ENCODE assay signal across 26 mouse cellular contexts in the genomic region with DNA sequence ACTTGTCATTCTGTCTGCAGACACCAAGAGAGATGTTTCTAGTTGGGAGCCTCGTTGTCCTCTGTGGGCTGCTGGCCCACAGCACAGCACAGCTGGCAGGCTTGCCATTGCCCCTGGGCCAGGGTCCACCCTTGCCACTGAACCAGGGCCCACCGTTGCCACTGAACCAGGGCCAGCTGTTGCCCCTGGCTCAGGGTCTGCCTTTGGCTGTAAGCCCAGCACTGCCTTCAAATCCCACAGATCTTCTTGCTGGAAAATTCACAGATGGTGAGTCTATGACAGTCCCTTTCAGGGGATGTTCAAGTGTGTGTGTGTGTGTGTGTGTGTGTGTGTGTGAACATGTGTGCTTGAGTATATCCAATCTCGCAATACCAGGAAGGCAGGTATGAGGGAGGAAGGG. TPM values are rescaled to one million over a fixed set of nuclear protein-coding genes. Genes with fewer than 3 reads are reported as not detected.
A peak's percentile ranks its signal among the peaks of the same experiment; 100 is the strongest.
DNase-seq lines count a peak whose midpoint lies in the region; ATAC-seq and TF ChIP-seq lines count a peak whose summit lies in the region.
"Had no signal": no experiment of that assay in that cellular context is flagged by ENCODE, and none has a peak within 500 bp of the region (broad histone marks: within the 10 kb centered on the region; RNA-seq: fewer than 3 reads in every experiment).

No protein-coding gene starts in this region.

- H3K4me2 ChIP-seq in midbrain, postnatal 0 days (ENCODE audit: low read depth, low read length, poor library complexity, severe bottlenecking) = no peak overlapping the region
- H3K4me2 ChIP-seq in midbrain, embryonic 13.5 days (replicated peaks) = no peak overlapping the region
- H3K4me2 ChIP-seq: embryonic facial prominence, embryonic 13.5 days; limb, embryonic 13.5 days; neural tube, embryonic 12.5 days; stomach, embryonic 15.5 days had no signal

- no peaks in the 10 kb centered on the region for H3K27me3 ChIP-seq in midbrain, postnatal 0 days (ENCODE audit: insufficient read depth, low read length)
- H3K27me3 ChIP-seq in midbrain, embryonic 13.5 days = no peaks in the 10 kb centered on the region
- H3K27me3 ChIP-seq: embryonic facial prominence, embryonic 13.5 days; limb, embryonic 13.5 days; neural tube, embryonic 12.5 days; stomach, embryonic 15.5 days had no signal

- H3K27ac ChIP-seq in layer of hippocampus, adult 2 months = no peak overlapping the region
- H3K27ac ChIP-seq in midbrain, postnatal 0 days (ENCODE audit: low read depth, low read length) = no peak overlapping the region
- no peak overlapping the region for H3K27ac ChIP-seq in midbrain, embryonic 13.5 days
- H3K27ac ChIP-seq: embryonic facial prominence, embryonic 13.5 days; kidney, postnatal 0 days; limb, embryonic 13.5 days; neural tube, embryonic 12.5 days; stomach, embryonic 15.5 days had no signal

- no peaks in the 10 kb centered on the region for H3K4me1 ChIP-seq in midbrain, postnatal 0 days (ENCODE audit: insufficient read depth, low read length)
- no peaks in the 10 kb centered on the region for H3K4me1 ChIP-seq in midbrain, embryonic 13.5 days (replicated peaks)
- H3K4me1 ChIP-seq: embryonic facial prominence, embryonic 13.5 days; limb, embryonic 13.5 days; megakaryocyte, embryonic 14.5 days; neural tube, embryonic 12.5 days; stomach, embryonic 15.5 days had no signal

- no peak overlapping the region for H3K9ac ChIP-seq in midbrain, postnatal 0 days (replicated peaks; ENCODE audit: low read length, poor library complexity, severe bottlenecking)
- no peak overlapping the region for H3K9ac ChIP-seq in midbrain, embryonic 13.5 days (replicated peaks)
- H3K9ac ChIP-seq: embryonic facial prominence, embryonic 13.5 days; limb, embryonic 13.5 days; liver, postnatal 0 days; neural tube, embryonic 12.5 days; stomach, embryonic 15.5 days had no signal

- H3K36me3 ChIP-seq in midbrain, postnatal 0 days (ENCODE audit: insufficient read depth, low read length) = no peaks in the 10 kb centered on the region
- no peaks in the 10 kb centered on the region for H3K36me3 ChIP-seq in midbrain, embryonic 13.5 days
- H3K36me3 ChIP-seq: embryonic facial prominence, embryonic 13.5 days; limb, embryonic 13.5 days; neural tube, embryonic 12.5 days; stomach, embryonic 15.5 days had no signal

- H3K9me3 ChIP-seq in midbrain, postnatal 0 days (ENCODE audit: low read length) = no peaks in the 10 kb centered on the region
- no peaks in the 10 kb centered on the region for H3K9me3 ChIP-seq in midbrain, embryonic 13.5 days
- H3K9me3 ChIP-seq: embryonic facial prominence, embryonic 13.5 days; limb, embryonic 13.5 days; megakaryocyte, embryonic 14.5 days; neural tube, embryonic 12.5 days; stomach, embryonic 15.5 days had no signal

- DNase-seq in gastrocnemius, postnatal 10 days = peak; percentile 6
- no peak for DNase-seq in gastrocnemius, postnatal 25 days
- DNase-seq in layer of hippocampus, postnatal 10 days (ENCODE audit: low spot score in 2 of 2) = peak; percentile 19 to 23
- DNase-seq in layer of hippocampus, adult 2 months (ENCODE audit: low spot score in 2 of 2) = no peak
- DNase-seq in midbrain, postnatal 0 days (ENCODE audit: low spot score) = peak; percentile 58
- no peak for DNase-seq in spleen, postnatal 4 days (ENCODE audit: low spot score in 2 of 2)
- DNase-seq: adrenal gland, postnatal 10 days; cerebellum, adult 2 months; kidney, adult 11 months; liver, postnatal 0 days; lung, postnatal 14 days; thymus, adult 2 months had no signal

- 67% methylated on average over 3 of the region's 3 CpGs for WGBS in midbrain, postnatal 0 days
- 84% methylated on average over 3 of the region's 3 CpGs for WGBS in midbrain, embryonic 13.5 days

- H3K4me3 ChIP-seq in layer of hippocampus, adult 2 months = no peak overlapping the region
- H3K4me3 ChIP-seq in midbrain, postnatal 0 days (ENCODE audit: low read depth, low read length) = no peak overlapping the region
- no peak overlapping the region for H3K4me3 ChIP-seq in midbrain, embryonic 13.5 days (replicated peaks)
- H3K4me3 ChIP-seq: embryonic facial prominence, embryonic 13.5 days; limb, embryonic 13.5 days; megakaryocyte, embryonic 14.5 days; neural tube, embryonic 12.5 days; stomach, embryonic 15.5 days had no signal

- no peak for TF ChIP-seq CTCF in layer of hippocampus, adult 2 months (conservative IDR thresholded peaks at IDR 0.05)
- TF ChIP-seq CTCF in midbrain, postnatal 0 days (IDR thresholded peaks at IDR 0.05) = no peak

- ATAC-seq in midbrain, postnatal 0 days (ENCODE audit: low FRiP score) = no peak
- no peak for ATAC-seq in midbrain, embryonic 13.5 days
- ATAC-seq: liver, postnatal 0 days had no signal

RNA-seq across cellular contexts. Expression of a gene that starts 1.1 kb away (rescaled TPM):
- not detected for total RNA-seq in gastrocnemius, postnatal 10 days (2021)
- not detected for total RNA-seq in gastrocnemius, postnatal 25 days (2021)
- total RNA-seq in layer of hippocampus, postnatal 10 days (2021) = not detected
- not detected for total RNA-seq in layer of hippocampus, adult 2 months (2021)
- 1.1 TPM in 1 of 2 replicates, not detected in the other for total RNA-seq in midbrain, postnatal 0 days (2014; rRNA removed)
- polyA plus RNA-seq in midbrain, postnatal 0 days (2015; fragmentation: Nextera tagmentation; extraction: Ambion mirVana) = 0.20 and 0.42 TPM in 2 replicates
- polyA plus RNA-seq in midbrain, embryonic 13.5 days (2015; fragmentation: Nextera tagmentation; extraction: Ambion mirVana) = not detected in 2 replicates
- total RNA-seq: adrenal gland, postnatal 10 days; hematopoietic stem cell, adult 5-6 weeks; monocyte, adult 5-6 weeks had no signal
- polyA plus RNA-seq: C2C12; cerebellum, adult 2 months; cortical plate, adult 2 months; gonadal fat pad, adult 2 months; heart, embryonic 14.5 days; kidney, postnatal 0 days; limb, embryonic 13.5 days; liver, postnatal 0 days; neural tube, embryonic 12.5 days; stomach, embryonic 15.5 days; urinary bladder, adult 2 months had no signal

RNA-seq across cellular contexts. Expression of a gene that starts 13.6 kb away (rescaled TPM):
- total RNA-seq in gastrocnemius, postnatal 10 days (2021) = not detected
- total RNA-seq in gastrocnemius, postnatal 25 days (2021) = not detected
- not detected for total RNA-seq in layer of hippocampus, postnatal 10 days (2021)
- not detected for total RNA-seq in layer of hippocampus, adult 2 months (2021)
- total RNA-seq in midbrain, postnatal 0 days (2014; rRNA removed) = not detected in 2 replicates
- polyA plus RNA-seq in midbrain, postnatal 0 days (2015; fragmentation: Nextera tagmentation; extraction: Ambion mirVana) = not detected in 2 replicates
- not detected in 2 replicates for polyA plus RNA-seq in midbrain, embryonic 13.5 days (2015; fragmentation: Nextera tagmentation; extraction: Ambion mirVana)
- total RNA-seq: adrenal gland, postnatal 10 days; hematopoietic stem cell, adult 5-6 weeks; monocyte, adult 5-6 weeks had no signal
- polyA plus RNA-seq: C2C12; cerebellum, adult 2 months; cortical plate, adult 2 months; embryonic facial prominence, embryonic 13.5 days; heart, embryonic 14.5 days; kidney, postnatal 0 days; limb, embryonic 13.5 days; liver, postnatal 0 days; neural tube, embryonic 12.5 days; stomach, embryonic 15.5 days; urinary bladder, adult 2 months had no signal

RNA-seq across cellular contexts. Expression of a gene that starts 18.7 kb away (rescaled TPM):
- total RNA-seq in gastrocnemius, postnatal 10 days (2021) = not detected
- total RNA-seq in gastrocnemius, postnatal 25 days (2021) = not detected
- not detected for total RNA-seq in layer of hippocampus, postnatal 10 days (2021)
- total RNA-seq in layer of hippocampus, adult 2 months (2021) = not detected
- not detected in 2 replicates for total RNA-seq in midbrain, postnatal 0 days (2014; rRNA removed)
- polyA plus RNA-seq in midbrain, postnatal 0 days (2015; fragmentation: Nextera tagmentation; extraction: Ambion mirVana) = not detected in 2 replicates
- polyA plus RNA-seq in midbrain, embryonic 13.5 days (2015; fragmentation: Nextera tagmentation; extraction: Ambion mirVana) = not detected in 2 replicates
- total RNA-seq: adrenal gland, postnatal 10 days; hematopoietic stem cell, adult 5-6 weeks; monocyte, adult 5-6 weeks had no signal
- polyA plus RNA-seq: C2C12; cortical plate, adult 2 months; embryonic facial prominence, embryonic 13.5 days; gonadal fat pad, adult 2 months; heart, embryonic 14.5 days; kidney, postnatal 0 days; limb, embryonic 13.5 days; liver, postnatal 0 days; neural tube, embryonic 12.5 days; stomach, embryonic 15.5 days; urinary bladder, adult 2 months had no signal

RNA-seq across cellular contexts. Expression of a gene that starts 46.9 kb away (rescaled TPM):
- total RNA-seq in gastrocnemius, postnatal 10 days (2021) = not detected
- total RNA-seq in gastrocnemius, postnatal 25 days (2021) = not detected
- under 1 TPM; 0.30 to 0.54 TPM for total RNA-seq in layer of hippocampus, postnatal 10 days (2021)
- total RNA-seq in layer of hippocampus, adult 2 months (2021) = under 1 TPM in 1 of 2 experiments, not detected in 1; 0.22 TPM
- 0.27 and 0.47 TPM in 2 replicates for total RNA-seq in midbrain, postnatal 0 days (2014; rRNA removed)
- polyA plus RNA-seq in midbrain, postnatal 0 days (2015; fragmentation: Nextera tagmentation; extraction: Ambion mirVana) = 0.72 and 0.83 TPM in 2 replicates
- 0.27 and 0.28 TPM in 2 replicates for polyA plus RNA-seq in midbrain, embryonic 13.5 days (2015; fragmentation: Nextera tagmentation; extraction: Ambion mirVana)
- total RNA-seq: adrenal gland, postnatal 10 days; hematopoietic stem cell, adult 5-6 weeks; monocyte, adult 5-6 weeks had no signal
- polyA plus RNA-seq: C2C12; cerebellum, adult 2 months; embryonic facial prominence, embryonic 13.5 days; gonadal fat pad, adult 2 months; limb, embryonic 13.5 days; neural tube, embryonic 12.5 days; urinary bladder, adult 2 months had no signal

Comparison
In these comparisons a context has a peak if more than half of its experiments do, and no peak if none do; other contexts are left out.
1. DNase-seq: peak in gastrocnemius, postnatal 10 days (single experiment), layer of hippocampus, postnatal 10 days (2 of 2) and midbrain, postnatal 0 days (single experiment); none in gastrocnemius, postnatal 25 days (single experiment), layer of hippocampus, adult 2 months (0 of 2) and spleen, postnatal 4 days (0 of 2).